Mouse (Mus musculus) embryonic fibroblast, embryonic 13.5 days (primary cell): Measurements from ENCODE around the gene Prr36.

Experiments used
- CTCF ChIP-seq: IDR thresholded peaks from 2 replicates; pipeline ENCODE4 v1.5.1; 2011; ENCODE audit warnings: mild to moderate bottlenecking, control low read depth, low read length, moderate library complexity, borderline replicate concordance; ENCODE audit not compliant: insufficient read depth
- POLR2A ChIP-seq: IDR thresholded peaks from 2 replicates; pipeline ENCODE4 v1.6.1; 2011; ENCODE audit warnings: low read depth, mild to moderate bottlenecking, control low read depth, low read length, moderate library complexity

DNA sequence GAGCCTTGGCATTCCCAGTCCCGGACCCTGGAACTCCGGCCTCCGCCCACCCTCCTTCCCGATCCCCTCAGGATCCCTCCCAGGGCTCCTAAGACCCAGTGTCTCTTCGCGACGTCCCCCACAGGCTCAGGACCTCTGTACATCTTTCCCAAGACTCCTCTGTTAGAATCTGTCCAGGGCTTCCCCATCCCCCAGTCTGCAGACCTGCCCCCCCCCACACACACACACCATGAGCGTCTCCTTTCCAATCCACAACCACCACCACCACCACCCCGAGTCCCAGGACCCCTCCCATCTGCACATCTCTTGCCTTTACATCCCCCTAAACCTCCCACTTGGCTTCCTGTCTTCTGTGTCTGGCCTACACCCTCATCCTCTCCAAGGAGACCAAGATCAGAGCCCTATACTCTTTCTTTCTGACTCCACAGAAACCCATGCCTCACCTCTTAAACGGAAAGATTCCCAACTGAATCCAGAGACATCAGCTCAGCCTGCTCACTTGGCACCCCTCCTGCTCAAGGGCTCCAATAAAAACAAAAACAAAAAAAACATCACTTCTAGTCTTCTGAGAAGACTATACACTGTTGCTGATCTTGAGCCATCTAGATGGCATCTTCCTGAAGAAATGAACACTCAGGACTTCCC, 50.3 kb downstream of the Prr36 start:
- no peak for TF ChIP-seq CTCF
- TF ChIP-seq POLR2A = no peak
